Mouse (Mus musculus): ENCODE results near the gene Rere. TPM values are rescaled to one million over a fixed set of nuclear protein-coding genes. Genes with fewer than 3 reads are reported as not detected.

Gene Rere
- total RNA-seq, 1 experiment from 2014 or later, result 177 TPM

- DNase-seq, result no peak
These were observed 107.1 kb downstream of the Rere start for GRCm38 (mm10) chr4:150388518-150388917.

GRCm38 (mm10) chr4:150393607-150394006 is 112.2 kb downstream of the Rere start:
- DNase-seq, result no peak

DNA sequence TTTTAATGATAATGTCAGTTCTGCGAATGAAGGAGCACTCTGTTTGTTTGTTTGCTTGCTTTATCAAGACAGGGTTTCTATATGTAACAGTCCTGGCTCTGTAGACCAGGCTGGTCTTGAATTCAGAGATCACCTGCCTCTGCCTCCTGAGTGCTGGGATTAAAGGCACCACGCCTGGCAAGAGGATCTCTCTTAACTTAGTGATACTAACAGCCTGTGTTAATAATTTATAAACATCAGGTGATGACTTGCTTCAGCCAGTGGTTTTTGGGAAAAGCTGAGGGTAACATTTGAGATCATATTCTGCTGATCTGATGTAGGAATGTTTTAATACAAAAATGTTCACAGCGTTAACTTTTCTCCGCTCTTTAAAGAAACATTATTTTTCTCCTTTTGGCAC is 112.6 kb downstream of the Rere start:
- no peak for DNase-seq

GRCm38 (mm10) chr4:150396339-150396738 is 114.9 kb downstream of the Rere start:
- DNase-seq, result no peak

GRCm38 (mm10) chr4:150396826-150397620 is 115.6 kb downstream of the Rere start:
- no peak for DNase-seq

GRCm38 (mm10) chr4:150399032-150399431 is 117.6 kb downstream of the Rere start:
- DNase-seq, result no peak

DNA sequence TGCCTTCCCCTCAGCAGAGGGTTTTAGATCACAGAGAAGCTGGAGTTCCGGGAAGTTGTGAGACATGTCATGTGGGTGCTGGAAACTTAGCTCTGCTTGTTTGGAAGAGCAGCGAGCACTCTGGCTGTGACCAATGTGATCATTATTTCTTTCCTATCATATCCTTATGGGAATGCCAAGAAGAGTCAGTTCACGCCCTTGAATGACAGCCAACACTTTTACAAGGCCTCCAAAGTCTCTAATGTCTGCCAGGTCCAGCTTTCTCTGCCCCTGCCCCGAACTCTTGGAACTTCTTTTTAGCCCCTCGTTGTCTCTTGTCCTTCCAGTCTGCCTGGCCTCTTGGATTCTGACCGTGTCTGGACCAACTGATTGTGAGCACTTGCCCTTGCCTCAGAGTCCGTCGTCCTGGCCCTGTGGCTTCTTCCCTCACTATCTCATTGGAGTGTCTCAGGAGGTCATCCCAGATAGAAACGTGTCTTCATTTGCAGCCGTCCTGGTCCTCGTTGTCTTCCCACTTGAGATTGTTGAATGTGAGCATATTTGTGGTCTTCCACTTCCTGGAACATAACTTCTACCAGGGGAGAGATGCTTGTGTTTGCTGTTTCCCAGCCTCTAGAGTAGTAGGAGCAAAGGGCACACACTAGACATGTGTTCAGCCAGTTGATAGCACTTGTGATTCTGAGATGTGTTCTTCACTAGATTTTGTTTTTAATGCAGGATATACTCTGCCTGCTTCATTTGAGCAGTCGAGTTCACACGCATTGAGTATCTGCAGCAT is 120.6 kb downstream of the Rere start:
- peak; percentile 21 for DNase-seq

- DNase-seq, result no peak
These were observed 121.2 kb downstream of the Rere start for GRCm38 (mm10) chr4:150402608-150402985.

GRCm38 (mm10) chr4:150403941-150404340 is 122.5 kb downstream of the Rere start:
- no peak for DNase-seq

GRCm38 (mm10) chr4:150404583-150404982 is 123.1 kb downstream of the Rere start:
- no peak for DNase-seq

GRCm38 (mm10) chr4:150405786-150406185 is 124.3 kb downstream of the Rere start:
- no peak for DNase-seq

- no peak for DNase-seq
These were observed 124.9 kb downstream of the Rere start for GRCm38 (mm10) chr4:150406320-150406719.

DNA sequence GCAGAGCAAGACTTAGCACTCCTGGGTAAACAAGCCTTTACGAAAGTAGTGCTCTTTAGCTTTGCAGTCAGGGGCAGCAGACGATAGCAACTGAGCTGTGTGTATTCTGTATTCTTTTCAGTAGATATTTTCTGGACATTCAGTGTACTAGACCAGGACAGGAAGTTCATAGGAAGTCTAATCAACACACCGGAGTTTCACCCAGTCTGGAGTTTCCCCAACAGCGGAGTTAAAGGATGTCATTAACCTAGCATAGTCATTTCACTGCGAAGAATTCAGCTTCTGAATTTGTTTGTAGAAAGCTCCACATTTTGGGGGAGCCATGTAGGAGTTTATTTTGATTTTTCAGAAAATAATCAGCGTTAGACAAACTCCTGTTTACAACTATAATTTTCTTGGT is 125.4 kb downstream of the Rere start:
- no peak for DNase-seq

DNA sequence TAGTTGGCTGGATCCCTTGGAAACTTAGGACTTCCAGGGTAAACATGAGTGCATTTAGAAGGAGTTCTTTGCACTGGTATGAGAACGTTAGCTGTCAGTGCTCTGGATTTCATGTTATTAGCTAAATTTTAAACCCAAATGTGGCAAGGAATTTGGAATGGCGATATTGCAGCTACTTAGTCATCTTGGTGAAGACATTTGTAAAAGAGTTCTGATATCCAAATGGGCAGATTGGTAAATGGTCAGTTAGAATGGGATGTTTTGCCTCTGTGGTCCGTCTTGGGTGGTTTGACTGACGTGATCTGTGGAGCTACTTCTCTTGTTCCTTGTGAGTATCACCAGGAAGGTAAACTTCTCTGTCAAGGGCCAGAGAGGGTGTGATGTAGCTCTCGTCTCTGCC is 132.8 kb downstream of the Rere start:
- DNase-seq, result no peak

DNA sequence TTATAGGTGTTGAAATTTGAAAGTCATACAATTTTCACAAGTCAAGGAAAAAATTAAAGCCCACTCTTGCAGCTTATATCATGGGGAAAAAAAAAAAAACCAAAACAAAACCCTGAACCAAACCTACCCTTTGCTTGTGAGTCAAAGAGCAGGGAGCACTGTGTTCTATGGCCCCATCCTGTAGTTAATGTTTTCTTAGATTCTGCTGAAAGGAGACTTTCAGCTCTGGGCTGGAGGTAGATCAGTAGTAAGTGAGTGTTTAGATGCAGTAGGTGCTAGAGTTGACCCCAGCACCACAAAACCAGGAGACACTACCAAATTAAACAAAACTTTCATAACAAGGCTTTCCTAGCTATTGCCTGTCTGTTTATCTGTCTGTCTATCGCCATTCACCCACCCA is 133.3 kb downstream of the Rere start:
- no peak for DNase-seq

DNA sequence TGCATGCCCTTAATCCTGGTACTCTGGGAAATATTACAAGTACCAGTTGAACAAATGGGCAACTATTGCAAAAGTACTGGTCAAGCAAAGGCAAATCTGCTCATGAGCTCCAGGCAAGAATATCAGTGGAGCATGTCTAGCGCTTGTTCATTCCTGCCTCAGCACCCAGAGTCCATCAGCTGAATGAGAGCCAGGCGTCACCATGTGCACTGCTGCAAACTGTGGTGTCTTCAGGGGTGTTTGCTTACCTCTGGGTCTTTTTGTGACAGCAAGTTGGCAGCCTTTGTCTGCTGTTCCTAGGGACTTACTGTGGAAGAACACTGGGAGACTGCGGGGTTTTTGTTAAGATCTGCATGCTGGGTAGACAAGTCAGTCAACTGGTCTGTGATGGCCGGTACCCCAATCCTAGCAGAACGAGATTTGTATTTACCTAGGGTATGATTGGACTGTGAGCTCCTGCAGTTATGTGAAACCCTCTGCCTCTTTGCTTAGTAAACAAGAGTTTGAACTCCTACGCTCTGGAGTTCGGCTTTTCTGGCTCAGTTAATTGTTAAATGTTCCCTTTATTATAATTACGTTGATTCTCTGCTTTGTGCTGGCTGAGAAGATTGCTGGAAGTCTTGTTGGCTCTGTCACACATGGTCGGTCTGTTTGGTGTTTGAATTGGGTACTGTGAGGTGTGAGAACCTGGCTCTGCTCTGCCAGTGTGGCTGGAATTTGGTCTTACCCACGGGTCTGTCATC is 134.0 kb downstream of the Rere start:
- no peak for DNase-seq

GRCm38 (mm10) chr4:150420576-150421263 is 139.3 kb downstream of the Rere start:
- no peak for DNase-seq

GRCm38 (mm10) chr4:150426098-150426879 is 144.8 kb downstream of the Rere start:
- no peak for DNase-seq

- no peak for DNase-seq
These were observed 145.5 kb downstream of the Rere start for GRCm38 (mm10) chr4:150426880-150427476.

- no peak for DNase-seq
These were observed 147.3 kb downstream of the Rere start for GRCm38 (mm10) chr4:150428762-150429161.

Data from adrenal gland, postnatal 25 days (tissue).